Mouse (Mus musculus): ENCODE measurements at regions not wholly inside any gene's neighbourhood (a gene's known extent, or its start where the extent isn't known, plus 50 kb on each side); places are given as distances from the start of the nearest gene placed in this dataset.

GRCm38 (mm10) chr3:21842545-21843291, 233.7 kb upstream of the Tbl1xr1 start:
- Histone ChIP-seq H3K36me3 (replicated peaks; ENCODE audit: control insufficient read depth, insufficient read depth, low read depth) (no peaks in the 10 kb centered on the region), H3K9ac (replicated peaks) (no peak overlapping the region), H3K4me1 (replicated peaks; ENCODE audit: control insufficient read depth in 2 of 2, insufficient read depth in 2 of 2, low read length in 1 of 2) (no peaks in the 10 kb centered on the region), H3K9me3 (ENCODE audit: control insufficient read depth, low read length) (no peaks in the 10 kb centered on the region), H3K27ac (no peak overlapping the region), H3K4me2 (ENCODE audit: low read depth) (no peak overlapping the region), H3K27me3 (ENCODE audit: control insufficient read depth, insufficient read depth, low read length) (no peaks in the 10 kb centered on the region), H3K4me3 (ENCODE audit: insufficient read depth in 1 of 2, low read depth in 2 of 2, low read length in 2 of 2) (no peak overlapping the region)
- TF ChIP-seq CTCF (IDR thresholded peaks at IDR 0.05; ENCODE audit: low read depth) = no peak
- TF ChIP-seq EP300 (IDR thresholded peaks at IDR 0.05; ENCODE audit: low read depth) = no peak
- ATAC-seq (ENCODE audit: insufficient read depth) (no peak), DNase-seq (ENCODE audit: low read depth in 3 of 3, low spot score in 3 of 3) (no peak)
- WGBS (ENCODE audit: insufficient replicate concordance) = 44% methylated on average over 10 of the region's 10 CpGs

GRCm38 (mm10) chr3:21843292-21843852, 233.1 kb upstream of the Tbl1xr1 start:
- no peak overlapping the region for H3K27ac ChIP-seq
- no peak overlapping the region for H3K4me3 ChIP-seq (ENCODE audit: insufficient read depth in 1 of 2, low read depth in 2 of 2, low read length in 2 of 2)
- ATAC-seq (ENCODE audit: insufficient read depth) (no peak), DNase-seq (ENCODE audit: low read depth in 3 of 3, low spot score in 3 of 3) (no peak)
- H3K9ac ChIP-seq (replicated peaks) = no peak overlapping the region
- no peak overlapping the region for H3K4me2 ChIP-seq (ENCODE audit: low read depth)
- no peaks in the 10 kb centered on the region for H3K36me3 ChIP-seq (replicated peaks; ENCODE audit: control insufficient read depth, insufficient read depth, low read depth)
- no peaks in the 10 kb centered on the region for H3K9me3 ChIP-seq (ENCODE audit: control insufficient read depth, low read length)
- H3K27me3 ChIP-seq (ENCODE audit: control insufficient read depth, insufficient read depth, low read length) = no peaks in the 10 kb centered on the region
- no peak for TF ChIP-seq CTCF (IDR thresholded peaks at IDR 0.05; ENCODE audit: low read depth)
- TF ChIP-seq EP300 (IDR thresholded peaks at IDR 0.05; ENCODE audit: low read depth) = no peak
- H3K4me1 ChIP-seq (replicated peaks; ENCODE audit: control insufficient read depth in 2 of 2, insufficient read depth in 2 of 2, low read length in 1 of 2) = no peaks in the 10 kb centered on the region
- 35% methylated on average over 5 of the region's 5 CpGs for WGBS (ENCODE audit: insufficient replicate concordance)

GRCm38 (mm10) chr3:21849831-21850230, 226.6 kb upstream of the Tbl1xr1 start:
- WGBS (ENCODE audit: insufficient replicate concordance) = 58% methylated on average over 5 of the region's 5 CpGs
- no peak for ATAC-seq (ENCODE audit: insufficient read depth)

GRCm38 (mm10) chr3:21850977-21851376, 225.5 kb upstream of the Tbl1xr1 start:
- 77% methylated on average over 2 of the region's 2 CpGs for WGBS (ENCODE audit: insufficient replicate concordance)
- no peak for ATAC-seq (ENCODE audit: insufficient read depth)

More at GRCm38 (mm10) chr3:21849831-21850230, 226.6 kb upstream of the Tbl1xr1 start:
- Histone ChIP-seq H3K36me3 (replicated peaks; ENCODE audit: control insufficient read depth, insufficient read depth, low read depth) (no peaks in the 10 kb centered on the region), H3K4me3 (ENCODE audit: insufficient read depth in 1 of 2, low read depth in 2 of 2, low read length in 2 of 2) (no peak overlapping the region), H3K4me1 (replicated peaks; ENCODE audit: control insufficient read depth in 2 of 2, insufficient read depth in 2 of 2, low read length in 1 of 2) (no peaks in the 10 kb centered on the region), H3K27ac (no peak overlapping the region), H3K9me3 (ENCODE audit: control insufficient read depth, low read length) (no peaks in the 10 kb centered on the region), H3K27me3 (ENCODE audit: control insufficient read depth, insufficient read depth, low read length) (no peaks in the 10 kb centered on the region), H3K4me2 (ENCODE audit: low read depth) (no peak overlapping the region), H3K9ac (replicated peaks) (no peak overlapping the region)
- DNase-seq (ENCODE audit: low read depth in 3 of 3, low spot score in 3 of 3) = no peak
- no peak for TF ChIP-seq CTCF (IDR thresholded peaks at IDR 0.05; ENCODE audit: low read depth)
- no peak for TF ChIP-seq EP300 (IDR thresholded peaks at IDR 0.05; ENCODE audit: low read depth)

GRCm38 (mm10) chr3:21854340-21854739, 222.1 kb upstream of the Tbl1xr1 start:
- WGBS (ENCODE audit: insufficient replicate concordance) = 46% methylated on average over 2 of the region's 2 CpGs
- TF ChIP-seq EP300 (IDR thresholded peaks at IDR 0.05; ENCODE audit: low read depth) = no peak
- TF ChIP-seq CTCF (IDR thresholded peaks at IDR 0.05; ENCODE audit: low read depth) = no peak

More at GRCm38 (mm10) chr3:21850977-21851376, 225.5 kb upstream of the Tbl1xr1 start:
- Histone ChIP-seq H3K4me1 (replicated peaks; ENCODE audit: control insufficient read depth in 2 of 2, insufficient read depth in 2 of 2, low read length in 1 of 2) (no peaks in the 10 kb centered on the region), H3K4me2 (ENCODE audit: low read depth) (no peak overlapping the region), H3K27ac (no peak overlapping the region), H3K9ac (replicated peaks) (no peak overlapping the region), H3K9me3 (ENCODE audit: control insufficient read depth, low read length) (no peaks in the 10 kb centered on the region), H3K36me3 (replicated peaks; ENCODE audit: control insufficient read depth, insufficient read depth, low read depth) (no peaks in the 10 kb centered on the region), H3K4me3 (ENCODE audit: insufficient read depth in 1 of 2, low read depth in 2 of 2, low read length in 2 of 2) (no peak overlapping the region), H3K27me3 (ENCODE audit: control insufficient read depth, insufficient read depth, low read length) (no peaks in the 10 kb centered on the region)
- TF ChIP-seq CTCF (IDR thresholded peaks at IDR 0.05; ENCODE audit: low read depth) = no peak
- TF ChIP-seq EP300 (IDR thresholded peaks at IDR 0.05; ENCODE audit: low read depth) = no peak
- no peak for DNase-seq (ENCODE audit: low read depth in 3 of 3, low spot score in 3 of 3)

More at GRCm38 (mm10) chr3:21854340-21854739, 222.1 kb upstream of the Tbl1xr1 start:
- Histone ChIP-seq H3K27me3 (ENCODE audit: control insufficient read depth, insufficient read depth, low read length) (no peaks in the 10 kb centered on the region), H3K9me3 (ENCODE audit: control insufficient read depth, low read length) (no peaks in the 10 kb centered on the region), H3K4me3 (ENCODE audit: insufficient read depth in 1 of 2, low read depth in 2 of 2, low read length in 2 of 2) (no peak overlapping the region), H3K36me3 (replicated peaks; ENCODE audit: control insufficient read depth, insufficient read depth, low read depth) (no peaks in the 10 kb centered on the region), H3K27ac (no peak overlapping the region), H3K4me1 (replicated peaks; ENCODE audit: control insufficient read depth in 2 of 2, insufficient read depth in 2 of 2, low read length in 1 of 2) (no peaks in the 10 kb centered on the region), H3K9ac (replicated peaks) (no peak overlapping the region), H3K4me2 (ENCODE audit: low read depth) (no peak overlapping the region)
- no peak for DNase-seq (ENCODE audit: low read depth in 3 of 3, low spot score in 3 of 3)
- no peak for ATAC-seq (ENCODE audit: insufficient read depth)

All from liver, embryonic 14.5 days (tissue).